Mouse (Mus musculus): Measurements from ENCODE around the gene Pcbp3.

DNA sequence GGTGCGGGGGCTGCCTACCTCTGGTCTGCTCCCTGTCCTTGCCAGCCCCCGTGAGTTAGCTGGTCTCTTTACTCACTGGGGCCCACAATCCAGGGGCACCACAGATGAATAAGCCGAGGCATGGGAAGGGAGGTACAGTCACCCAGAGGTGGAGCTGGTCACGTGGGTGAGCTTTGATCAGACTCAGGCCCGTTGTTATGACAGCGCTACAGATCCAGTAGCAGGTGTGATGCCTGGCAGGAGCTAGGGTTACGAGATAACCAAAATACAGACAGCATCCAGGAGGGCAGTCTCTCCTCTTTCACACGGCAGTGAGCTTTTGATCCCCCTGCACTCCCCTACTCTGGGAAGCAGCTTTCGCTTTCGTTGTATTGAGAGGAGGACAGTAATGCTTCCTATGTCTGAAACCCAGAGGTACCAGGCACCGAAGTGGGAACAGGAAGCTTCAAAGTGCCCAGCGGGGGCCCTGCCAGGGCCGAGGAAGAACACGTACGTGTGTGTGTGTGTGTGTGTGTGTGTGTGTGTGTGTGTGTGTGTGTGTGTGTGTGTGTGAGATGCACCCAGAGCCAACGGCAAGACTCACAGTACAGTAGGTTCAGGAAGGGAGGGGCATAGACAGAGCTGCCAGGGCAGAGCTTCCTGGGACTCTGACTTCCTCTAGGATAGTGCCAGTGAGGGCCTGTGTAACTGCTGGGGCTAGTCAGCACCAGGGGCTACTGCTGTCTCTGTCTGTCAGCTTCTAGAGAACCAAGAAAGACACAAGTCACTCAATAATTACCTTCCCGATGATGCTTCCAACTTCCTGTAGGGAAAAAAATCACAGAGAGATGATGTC, 162.7 kb downstream of the Pcbp3 start:
- TF ChIP-seq CTCF (IDR thresholded peaks at IDR 0.05; ENCODE audit: borderline replicate concordance, insufficient read depth, low read depth, low read length) = no peak
- no peak for TF ChIP-seq POLR2A (IDR thresholded peaks at IDR 0.05; ENCODE audit: borderline replicate concordance, insufficient read depth, low read length)
